ENCODE assay signal across 15 mouse cellular contexts in genomic region chr9:68234979-68235649, GRCm38 (mm10).
DNase-seq lines count a peak whose midpoint lies in the region; ATAC-seq lines count a peak whose summit lies in the region.
"Had no signal": no experiment of that assay in that cellular context is flagged by ENCODE, and none has a peak within 500 bp of the region (broad histone marks: within the 10 kb centered on the region; RNA-seq: fewer than 3 reads in every experiment).

No protein-coding gene starts in this region.

- H3K27me3 ChIP-seq in heart, embryonic 11.5 days (ENCODE audit: control insufficient read depth, insufficient read depth, low read length): no peaks in the 10 kb centered on the region
- H3K27me3 ChIP-seq in neural tube, embryonic 11.5 days (ENCODE audit: control insufficient read depth, insufficient read depth, low read length): no peaks in the 10 kb centered on the region
- no peaks in the 10 kb centered on the region for H3K27me3 ChIP-seq in neural tube, embryonic 15.5 days (replicated peaks)
- H3K27me3 ChIP-seq in embryonic facial prominence, embryonic 10.5 days (replicated peaks; ENCODE audit: low read depth, poor library complexity, severe bottlenecking): no peaks in the 10 kb centered on the region
- H3K27me3 ChIP-seq in kidney, embryonic 15.5 days: no peaks in the 10 kb centered on the region
- H3K27me3 ChIP-seq: hindbrain, embryonic 12.5 days; liver, embryonic 12.5 days; midbrain, embryonic 15.5 days; neural tube, embryonic 13.5 days had no signal

- H3K4me3 ChIP-seq in heart, embryonic 11.5 days (ENCODE audit: low read depth, low read length): no peak overlapping the region
- H3K4me3 ChIP-seq in neural tube, embryonic 11.5 days (ENCODE audit: low read depth, low read length): no peak overlapping the region
- H3K4me3 ChIP-seq in neural tube, embryonic 15.5 days (replicated peaks): no peak overlapping the region
- no peak overlapping the region for H3K4me3 ChIP-seq in embryonic facial prominence, embryonic 10.5 days
- no peak overlapping the region for H3K4me3 ChIP-seq in kidney, embryonic 15.5 days (replicated peaks)
- H3K4me3 ChIP-seq: hindbrain, embryonic 12.5 days; liver, embryonic 12.5 days; midbrain, embryonic 15.5 days; neural tube, embryonic 13.5 days had no signal

- H3K9ac ChIP-seq in heart, embryonic 11.5 days (ENCODE audit: low read depth, low read length): no peak overlapping the region
- H3K9ac ChIP-seq in neural tube, embryonic 11.5 days (ENCODE audit: low read length): no peak overlapping the region
- no peak overlapping the region for H3K9ac ChIP-seq in neural tube, embryonic 15.5 days (replicated peaks)
- H3K9ac ChIP-seq in kidney, embryonic 15.5 days: no peak overlapping the region
- H3K9ac ChIP-seq: hindbrain, embryonic 12.5 days; liver, embryonic 12.5 days; midbrain, embryonic 15.5 days; neural tube, embryonic 13.5 days had no signal

- H3K9me3 ChIP-seq in heart, embryonic 11.5 days (replicated peaks; ENCODE audit: control insufficient read depth, low read length): no peaks in the 10 kb centered on the region
- no peaks in the 10 kb centered on the region for H3K9me3 ChIP-seq in neural tube, embryonic 11.5 days (ENCODE audit: control insufficient read depth, low read length)
- no peaks in the 10 kb centered on the region for H3K9me3 ChIP-seq in neural tube, embryonic 15.5 days (replicated peaks)
- H3K9me3 ChIP-seq in embryonic facial prominence, embryonic 10.5 days: no peaks in the 10 kb centered on the region
- H3K9me3 ChIP-seq in kidney, embryonic 15.5 days (replicated peaks): no peaks in the 10 kb centered on the region
- H3K9me3 ChIP-seq: hindbrain, embryonic 12.5 days; liver, embryonic 12.5 days; midbrain, embryonic 15.5 days; neural tube, embryonic 13.5 days had no signal

- 18% methylated on average over 12 of the region's 12 CpGs for WGBS in heart, embryonic 11.5 days (ENCODE audit: insufficient replicate concordance)
- WGBS in neural tube, embryonic 11.5 days: 37% methylated on average over 12 of the region's 12 CpGs
- WGBS in neural tube, embryonic 15.5 days: 38% methylated on average over 12 of the region's 12 CpGs
- 32% methylated on average over 12 of the region's 12 CpGs for WGBS in embryonic facial prominence, embryonic 10.5 days
- whole genome bisulfite sequencing in kidney, embryonic 15.5 days: 16% methylated on average over 12 of the region's 12 CpGs

- no peak for DNase-seq in heart, postnatal 10 days
- DNase-seq in neural tube, embryonic 11.5 days (ENCODE audit: low spot score): peak; percentile 16
- peak; percentile 16 for DNase-seq in embryonic facial prominence, embryonic 10.5 days (ENCODE audit: low spot score)
- DNase-seq in adrenal gland, postnatal 14 days: no peak
- DNase-seq in MN1 (ENCODE audit: low spot score): no peak
- DNase-seq: kidney, adult 8-10 months; lung, postnatal 14 days; thymus, postnatal 14 days had no signal

- no peaks in the 10 kb centered on the region for H3K36me3 ChIP-seq in heart, embryonic 11.5 days (ENCODE audit: control insufficient read depth, insufficient read depth, low read length)
- H3K36me3 ChIP-seq in neural tube, embryonic 11.5 days (ENCODE audit: control insufficient read depth, insufficient read depth, low read length): no peaks in the 10 kb centered on the region
- no peaks in the 10 kb centered on the region for H3K36me3 ChIP-seq in neural tube, embryonic 15.5 days
- H3K36me3 ChIP-seq in embryonic facial prominence, embryonic 10.5 days (replicated peaks): no peaks in the 10 kb centered on the region
- no peaks in the 10 kb centered on the region for H3K36me3 ChIP-seq in kidney, embryonic 15.5 days
- H3K36me3 ChIP-seq: hindbrain, embryonic 12.5 days; liver, embryonic 12.5 days; midbrain, embryonic 15.5 days; neural tube, embryonic 13.5 days had no signal

- peaks cover 12% of the 10 kb centered on the region for H3K4me1 ChIP-seq in heart, embryonic 11.5 days (ENCODE audit: control insufficient read depth, insufficient read depth, low read length)
- H3K4me1 ChIP-seq in neural tube, embryonic 11.5 days (ENCODE audit: control insufficient read depth, insufficient read depth, low read length): no peaks in the 10 kb centered on the region
- peaks cover 10% of the 10 kb centered on the region; the same call in 1 of the 2 replicates for H3K4me1 ChIP-seq in neural tube, embryonic 15.5 days
- H3K4me1 ChIP-seq in embryonic facial prominence, embryonic 10.5 days: peaks cover 11% of the 10 kb centered on the region; the same call in 1 of the 2 replicates
- 0 out of 2 replicates have a peak, but pooled peaks cover 3% of the 10 kb centered on the region for H3K4me1 ChIP-seq in kidney, embryonic 15.5 days
- H3K4me1 ChIP-seq: hindbrain, embryonic 12.5 days; liver, embryonic 12.5 days; midbrain, embryonic 15.5 days; neural tube, embryonic 13.5 days had no signal

- no peak overlapping the region for H3K27ac ChIP-seq in heart, embryonic 11.5 days (ENCODE audit: low read depth, low read length)
- no peak overlapping the region for H3K27ac ChIP-seq in neural tube, embryonic 11.5 days (ENCODE audit: low read depth, low read length)
- H3K27ac ChIP-seq in neural tube, embryonic 15.5 days (replicated peaks): no peak overlapping the region
- H3K27ac ChIP-seq in embryonic facial prominence, embryonic 10.5 days (replicated peaks): no peak overlapping the region
- H3K27ac ChIP-seq in kidney, embryonic 15.5 days: no peak overlapping the region
- H3K27ac ChIP-seq: hindbrain, embryonic 12.5 days; liver, embryonic 12.5 days; midbrain, embryonic 15.5 days; neural tube, embryonic 13.5 days had no signal

- no peak for ATAC-seq in heart, embryonic 11.5 days (replicated peaks; ENCODE audit: insufficient number of reproducible peaks, low FRiP score, low TSS enrichment)
- ATAC-seq in neural tube, embryonic 11.5 days (ENCODE audit: insufficient read depth, low FRiP score, low TSS enrichment): no peak
- no peak for ATAC-seq in neural tube, embryonic 15.5 days (ENCODE audit: low FRiP score)
- ATAC-seq in kidney, embryonic 15.5 days (replicated peaks; ENCODE audit: low FRiP score): no peak
- ATAC-seq: liver, embryonic 12.5 days; midbrain, embryonic 15.5 days had no signal

- peak overlapping the region; percentile 22 for H3K4me2 ChIP-seq in heart, embryonic 11.5 days
- H3K4me2 ChIP-seq in neural tube, embryonic 11.5 days (ENCODE audit: low read depth): no peak overlapping the region
- no peak overlapping the region for H3K4me2 ChIP-seq in neural tube, embryonic 15.5 days
- no peak overlapping the region for H3K4me2 ChIP-seq in kidney, embryonic 15.5 days
- H3K4me2 ChIP-seq: hindbrain, embryonic 12.5 days; liver, embryonic 12.5 days; midbrain, embryonic 15.5 days; neural tube, embryonic 13.5 days had no signal

- intact Hi-C loops in heart, postnatal 10 days (cut with DNase I): no loop called here

Comparison
In these comparisons a context has a peak if more than half of its experiments do, and no peak if none do; other contexts are left out.
1. DNase-seq: peak in neural tube, embryonic 11.5 days (single experiment) and embryonic facial prominence, embryonic 10.5 days (single experiment); none in heart, postnatal 10 days (0 of 2), adrenal gland, postnatal 14 days (single experiment) and MN1 (single experiment).